Mouse (Mus musculus) heart, embryonic 11.5 days (tissue): Measurements from ENCODE around the gene Neb. TPM values are rescaled to one million over a fixed set of nuclear protein-coding genes. Genes with fewer than 3 reads are reported as not detected.
A peak's percentile ranks its signal among the peaks of the same experiment; 100 is the strongest.

ENCODE experiments used
- ATAC-seq: fragments of 200-750 bp; cut with Nextera tagmentation; replicated peaks from 2 replicates; pipeline ENCODE4 v1.8.0; 2017; ENCODE audit warnings: moderate library complexity; ENCODE audit not compliant: insufficient number of reproducible peaks, low FRiP score, low TSS enrichment
- H3K27ac ChIP-seq: fragments of 300-500 bp; sonication (generic); 2 replicates; pipeline ENCODE4 v1.5.1; 2014; ENCODE audit warnings: mild to moderate bottlenecking, low read depth, low read length
- H3K27me3 ChIP-seq: fragments of 300-500 bp; sonication (generic); 2 replicates; pipeline ENCODE4 v1.6.1; 2014; ENCODE audit warnings: mild to moderate bottlenecking, low read length, mixed read lengths; ENCODE audit not compliant: control insufficient read depth, insufficient read depth
- H3K36me3 ChIP-seq: fragments of 300-500 bp; sonication (generic); 2 replicates; pipeline ENCODE4 v1.6.1; 2014; ENCODE audit warnings: mild to moderate bottlenecking, low read length, moderate library complexity, mixed read lengths; ENCODE audit not compliant: control insufficient read depth, insufficient read depth
- H3K4me1 ChIP-seq: fragments of 300-500 bp; sonication (generic); 2 replicates; pipeline ENCODE4 v1.6.1; 2014; ENCODE audit warnings: low read length; ENCODE audit not compliant: control insufficient read depth, insufficient read depth
- H3K4me2 ChIP-seq: fragments of 300-500 bp; sonication (generic); 2 replicates; pipeline ENCODE4 v1.6.1; 2014; ENCODE audit warnings: mild to moderate bottlenecking, moderate library complexity
- H3K4me3 ChIP-seq: fragments of 300-500 bp; sonication (generic); 2 replicates; pipeline ENCODE4 v1.5.1; 2014; ENCODE audit warnings: low read depth, low read length
- H3K9ac ChIP-seq: fragments of 300-500 bp; sonication (generic); 2 replicates; pipeline ENCODE4 v1.6.1; 2014; ENCODE audit warnings: mild to moderate bottlenecking, low read depth, low read length, moderate library complexity
- H3K9me3 ChIP-seq: fragments of 300-500 bp; sonication (generic); replicated peaks from 2 replicates; pipeline ENCODE4 v1.6.1; 2016; ENCODE audit warnings: low read length; ENCODE audit not compliant: control insufficient read depth
- WGBS: fragments of 180-500 bp; shearing (Covaris S2); extraction: QIAGEN DNeasy Blood & Tissue Kit; methylation state at CpG from one replicate; pipeline ENCODE4 v1.1.7; 2014; ENCODE audit not compliant: insufficient replicate concordance; 5-methylcytosine and 5-hydroxymethylcytosine counted together
- polyA plus RNA-seq: library from polyadenylated mRNA; unstranded; fragments of >200 nt; fragmentation: Nextera tagmentation; extraction: Ambion mirVana; gene quantifications from 2 replicates; pipeline ENCODE4 v1.2.1, GENCODE M21; 2014

Gene Neb
- polyA plus RNA-seq, 1 experiment from 2014 or later, result 3.2 TPM

- ATAC-seq, result no peak
- Histone ChIP-seq H3K36me3 (no peaks in the 10 kb centered on the region), H3K9ac (no peak overlapping the region), H3K27me3 (no peaks in the 10 kb centered on the region), H3K9me3 (no peaks in the 10 kb centered on the region), H3K4me3 (no peak overlapping the region), H3K27ac (no peak overlapping the region), H3K4me1 (peaks cover 10% of the 10 kb centered on the region), H3K4me2 (no peak overlapping the region)
- 77% methylated on average over 3 of the region's 3 CpGs for WGBS
Measured at GRCm38 (mm10) chr2:52389975-52390374, 11.7 kb upstream of the Neb start.

DNA sequence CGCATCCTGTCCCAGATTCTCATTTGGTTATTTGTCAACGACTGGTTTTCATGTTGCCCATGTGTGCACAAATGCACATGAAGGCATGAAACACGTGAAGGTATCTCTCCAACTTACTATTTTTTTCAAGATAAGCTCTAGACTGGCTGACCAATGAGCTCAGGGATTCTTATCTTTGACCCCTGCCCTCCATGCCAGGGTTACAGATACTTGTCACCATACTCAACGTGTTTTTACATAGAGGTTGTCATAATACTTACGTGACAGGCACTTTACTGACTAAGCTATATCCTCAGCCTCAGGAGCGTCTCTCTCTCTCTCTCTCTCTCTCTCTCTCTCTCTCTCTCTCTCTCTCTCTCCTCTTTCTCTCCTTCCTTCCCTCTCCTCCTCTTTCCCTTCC, 8.2 kb upstream of the Neb start:
- H3K4me3 ChIP-seq, result no peak overlapping the region
- no peaks in the 10 kb centered on the region for H3K9me3 ChIP-seq
- no peaks in the 10 kb centered on the region for H3K27me3 ChIP-seq
- ATAC-seq, result no peak
- H3K4me2 ChIP-seq, result no peak overlapping the region
- no peak overlapping the region for H3K9ac ChIP-seq
- H3K4me1 ChIP-seq, result peaks cover 10% of the 10 kb centered on the region
- 49% methylated on average over 6 of the region's 6 CpGs for WGBS
- no peaks in the 10 kb centered on the region for H3K36me3 ChIP-seq
- H3K27ac ChIP-seq, result no peak overlapping the region

- Histone ChIP-seq H3K4me2 (0 out of 2 replicates have a peak overlapping the region, but pooled peaks have one; percentile 15), H3K27me3 (no peaks in the 10 kb centered on the region), H3K4me3 (no peak overlapping the region), H3K36me3 (no peaks in the 10 kb centered on the region), H3K9me3 (no peaks in the 10 kb centered on the region), H3K4me1 (peaks cover 10% of the 10 kb centered on the region), H3K27ac (no peak overlapping the region; the same call in 1 of the 2 replicates), H3K9ac (no peak overlapping the region)
- WGBS, result 41% methylated on average over 7 of the region's 7 CpGs
- ATAC-seq, result no peak
Measured at GRCm38 (mm10) chr2:52386037-52386436, 7.8 kb upstream of the Neb start.

- H3K4me2 ChIP-seq, result peak overlapping the region; percentile 27
- H3K9me3 ChIP-seq, result no peaks in the 10 kb centered on the region
- no peaks in the 10 kb centered on the region for H3K27me3 ChIP-seq
- no peak overlapping the region for H3K4me3 ChIP-seq
- no peaks in the 10 kb centered on the region for H3K4me1 ChIP-seq
- H3K36me3 ChIP-seq, result no peaks in the 10 kb centered on the region
- ATAC-seq, result no peak
- no peak overlapping the region for H3K27ac ChIP-seq
- WGBS, result 49% methylated on average over 10 of the region's 10 CpGs
- H3K9ac ChIP-seq, result no peak overlapping the region
Measured at GRCm38 (mm10) chr2:52378848-52379261, 581 bp upstream of the Neb start.

GRCm38 (mm10) chr2:52377706-52378447, 397 bp downstream of the Neb start:
- no peaks in the 10 kb centered on the region for H3K9me3 ChIP-seq
- no peaks in the 10 kb centered on the region for H3K27me3 ChIP-seq
- H3K27ac ChIP-seq, result no peak overlapping the region
- no peak overlapping the region for H3K4me3 ChIP-seq
- ATAC-seq, result no peak
- 42% methylated on average over 13 of the region's 13 CpGs for WGBS
- H3K4me2 ChIP-seq, result peak overlapping the region; percentile 27
- no peaks in the 10 kb centered on the region for H3K36me3 ChIP-seq
- H3K9ac ChIP-seq, result no peak overlapping the region
- H3K4me1 ChIP-seq, result no peaks in the 10 kb centered on the region

GRCm38 (mm10) chr2:52374706-52375105, 3.6 kb downstream of the Neb start:
- Histone ChIP-seq H3K27ac (no peak overlapping the region), H3K36me3 (no peaks in the 10 kb centered on the region), H3K4me1 (peaks cover 5% of the 10 kb centered on the region), H3K4me3 (no peak overlapping the region), H3K9ac (no peak overlapping the region), H3K9me3 (no peaks in the 10 kb centered on the region), H3K4me2 (no peak overlapping the region), H3K27me3 (no peaks in the 10 kb centered on the region)
- no peak for ATAC-seq
- WGBS, result 84% methylated on average over 6 of the region's 6 CpGs

GRCm38 (mm10) chr2:52372480-52372879, 5.8 kb downstream of the Neb start:
- H3K4me3 ChIP-seq, result no peak overlapping the region
- H3K36me3 ChIP-seq, result no peaks in the 10 kb centered on the region
- H3K27me3 ChIP-seq, result no peaks in the 10 kb centered on the region
- H3K4me2 ChIP-seq, result no peak overlapping the region
- H3K9ac ChIP-seq, result no peak overlapping the region
- WGBS, result 76% methylated on average over 6 of the region's 6 CpGs
- no peak overlapping the region for H3K27ac ChIP-seq
- H3K4me1 ChIP-seq, result peaks cover 5% of the 10 kb centered on the region
- H3K9me3 ChIP-seq, result no peaks in the 10 kb centered on the region
- no peak for ATAC-seq

- Histone ChIP-seq H3K27ac (no peak overlapping the region), H3K4me1 (peaks cover 5% of the 10 kb centered on the region), H3K4me3 (no peak overlapping the region), H3K9ac (no peak overlapping the region), H3K9me3 (no peaks in the 10 kb centered on the region), H3K36me3 (no peaks in the 10 kb centered on the region), H3K27me3 (no peaks in the 10 kb centered on the region), H3K4me2 (no peak overlapping the region)
- ATAC-seq, result no peak
- 78% methylated on average over 4 of the region's 4 CpGs for WGBS
Measured at GRCm38 (mm10) chr2:52372080-52372479, 6.2 kb downstream of the Neb start.

DNA sequence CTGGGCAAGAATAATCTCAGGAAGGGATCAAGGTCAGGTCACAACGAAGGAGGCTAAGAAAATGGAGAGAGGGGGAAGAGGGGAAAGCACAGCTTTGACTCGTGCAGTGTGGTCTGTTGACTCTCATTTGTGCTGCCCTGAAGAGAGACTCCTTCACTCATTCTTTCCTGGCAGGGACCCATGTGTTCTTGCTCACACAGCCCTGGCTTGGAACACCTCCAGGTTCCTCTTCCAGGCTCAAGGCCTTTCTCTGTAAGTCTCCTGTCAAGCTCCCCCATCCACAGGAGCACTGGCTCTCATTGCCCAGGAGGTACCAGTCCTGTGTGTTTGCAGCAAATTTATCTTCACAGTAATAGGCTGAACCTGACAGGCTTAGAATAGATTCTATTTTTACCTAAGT, 7.2 kb downstream of the Neb start:
- Histone ChIP-seq H3K27me3 (no peaks in the 10 kb centered on the region), H3K4me1 (peaks cover 10% of the 10 kb centered on the region), H3K9me3 (no peaks in the 10 kb centered on the region), H3K27ac (no peak overlapping the region), H3K36me3 (no peaks in the 10 kb centered on the region), H3K4me2 (no peak overlapping the region), H3K9ac (no peak overlapping the region), H3K4me3 (no peak overlapping the region)
- no peak for ATAC-seq
- WGBS, result 25% methylated on average over 2 of the region's 2 CpGs
